Comparison of ENCODE assay signal across 8 mouse cellular contexts in the genomic region with DNA sequence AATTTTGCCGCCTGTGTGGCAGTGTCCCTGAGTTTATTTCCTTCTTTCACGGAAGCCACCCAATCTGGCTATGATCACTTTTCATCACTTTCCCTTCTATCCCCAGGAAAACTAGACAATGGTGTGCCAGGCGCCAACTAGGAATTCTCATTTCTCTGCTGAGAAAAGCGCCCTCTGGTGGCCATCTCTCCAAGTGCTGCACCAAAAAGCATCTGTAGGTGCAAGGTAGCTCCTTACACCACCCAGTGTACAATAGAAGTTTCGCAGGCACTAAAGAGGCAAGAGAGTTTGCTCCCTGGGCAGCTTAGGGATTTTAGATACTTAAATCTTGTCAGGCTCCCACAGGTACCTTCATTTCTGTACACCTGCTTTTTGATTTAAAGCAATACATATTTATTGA. TPM values are rescaled to one million over a fixed set of nuclear protein-coding genes. Genes with fewer than 3 reads are reported as not detected.
DNase-seq lines count a peak whose midpoint lies in the region; ATAC-seq and TF ChIP-seq lines count a peak whose summit lies in the region.

No protein-coding gene starts in this region.

- no peak for TF ChIP-seq POLR2A in embryonic fibroblast, embryonic 13.5 days (IDR thresholded peaks at IDR 0.05; ENCODE audit: low read depth, low read length)

- H3K4me2 ChIP-seq in heart, embryonic 15.5 days, result no peak overlapping the region
- no peak overlapping the region for H3K4me2 ChIP-seq in lung, postnatal 0 days (replicated peaks; ENCODE audit: low read depth, low read length)

- no peaks in the 10 kb centered on the region for H3K9me3 ChIP-seq in E14TG2a.4 (ENCODE audit: low read length)
- no peaks in the 10 kb centered on the region for H3K9me3 ChIP-seq in heart, embryonic 15.5 days (replicated peaks)
- H3K9me3 ChIP-seq in lung, postnatal 0 days (ENCODE audit: low read length), result no peaks in the 10 kb centered on the region

- H3K4me1 ChIP-seq in E14TG2a.4 (replicated peaks; ENCODE audit: low read depth, low read length), result peaks cover 53% of the 10 kb centered on the region
- H3K4me1 ChIP-seq in embryonic fibroblast, embryonic 13.5 days (ENCODE audit: control insufficient read depth, insufficient read depth, low read length), result peaks cover 18% of the 10 kb centered on the region; the same call in 1 of the 2 replicates
- H3K4me1 ChIP-seq in heart, embryonic 15.5 days (replicated peaks), result peaks cover 33% of the 10 kb centered on the region
- H3K4me1 ChIP-seq in lung, postnatal 0 days (ENCODE audit: insufficient read depth, low read depth, low read length), result peaks cover 6% of the 10 kb centered on the region; the same call in 1 of the 2 replicates

- H3K4me3 ChIP-seq in E14TG2a.4 (replicated peaks; ENCODE audit: low read length), result no peak overlapping the region
- H3K4me3 ChIP-seq in embryonic fibroblast, embryonic 13.5 days (ENCODE audit: insufficient read depth, low read length), result peak overlapping the region; percentile 94; the same call in 1 of the 2 replicates
- no peak overlapping the region for H3K4me3 ChIP-seq in heart, embryonic 15.5 days
- no peak overlapping the region for H3K4me3 ChIP-seq in lung, postnatal 0 days (ENCODE audit: low read depth, low read length)

- no peak for ATAC-seq in heart, embryonic 15.5 days (replicated peaks; ENCODE audit: insufficient number of reproducible peaks, insufficient read depth, low FRiP score, low read depth)
- ATAC-seq in lung, postnatal 0 days, result peak; percentile 10; the same call in 1 of the 2 replicates

- peaks cover 68% of the 10 kb centered on the region for H3K36me3 ChIP-seq in E14TG2a.4 (ENCODE audit: insufficient read depth, low read length)
- peaks cover 38% of the 10 kb centered on the region for H3K36me3 ChIP-seq in heart, embryonic 15.5 days
- H3K36me3 ChIP-seq in lung, postnatal 0 days (ENCODE audit: insufficient read depth, low read length), result peaks cover 16% of the 10 kb centered on the region

- 6% methylated on average over 5 of the region's 5 CpGs for WGBS in heart, embryonic 15.5 days
- 7% methylated on average over 5 of the region's 5 CpGs for WGBS in lung, postnatal 0 days

- no peak overlapping the region for H3K9ac ChIP-seq in heart, embryonic 15.5 days
- no peak overlapping the region for H3K9ac ChIP-seq in lung, postnatal 0 days (replicated peaks; ENCODE audit: low read depth)

- TF ChIP-seq CTCF in E14TG2a.4 (conservative IDR thresholded peaks at IDR 0.05; ENCODE audit: low read length), result peak; percentile 99
- peak; percentile 64; the same call in 1 of the 2 replicates for TF ChIP-seq CTCF in embryonic fibroblast, embryonic 13.5 days (IDR thresholded peaks at IDR 0.05; ENCODE audit: borderline replicate concordance, insufficient read depth, low read length)
- peak; percentile 98 for TF ChIP-seq CTCF in lung, postnatal 0 days (IDR thresholded peaks at IDR 0.05)

- TF ChIP-seq EP300 in lung, postnatal 0 days (IDR thresholded peaks at IDR 0.05), result no peak; the same call in 1 of the 2 replicates

- peaks cover 15% of the 10 kb centered on the region for H3K27me3 ChIP-seq in E14TG2a.4 (ENCODE audit: insufficient read depth, low read length)
- no peaks in the 10 kb centered on the region for H3K27me3 ChIP-seq in heart, embryonic 15.5 days
- H3K27me3 ChIP-seq in lung, postnatal 0 days (replicated peaks; ENCODE audit: insufficient read depth, low read length), result no peaks in the 10 kb centered on the region

- peak; percentile 96 for DNase-seq in brain, adult 2 months (ENCODE audit: low read depth, low spot score)
- peak; percentile 82 to 96 for DNase-seq in layer of hippocampus, adult 18-20 months (ENCODE audit: low spot score in 2 of 2)
- peak; percentile 91 for DNase-seq in lung, postnatal 0 days (ENCODE audit: low spot score)
- peak; percentile 76 for DNase-seq in retina, adult 2 months (ENCODE audit: low read depth, low spot score)
- DNase-seq in thymus, postnatal 25 days, result peak; percentile 83

- H3K27ac ChIP-seq in embryonic fibroblast, embryonic 13.5 days (ENCODE audit: insufficient read depth, low read length), result peak overlapping the region; percentile 1; the same call in 1 of the 2 replicates
- peak overlapping the region; percentile 27 for H3K27ac ChIP-seq in heart, embryonic 15.5 days
- H3K27ac ChIP-seq in lung, postnatal 0 days (ENCODE audit: low read length), result no peak overlapping the region

RNA-seq across cellular contexts. Expression of a gene that starts 9.5 kb away (rescaled TPM):
- 5.5 and 7.7 TPM in 2 replicates for polyA plus RNA-seq in embryonic fibroblast, embryonic 13.5 days (2011; ENCODE audit: insufficient read length, low read depth, missing spikeins)
- polyA plus RNA-seq in heart, embryonic 15.5 days (2015; fragmentation: Nextera tagmentation; extraction: Ambion mirVana), result 10.5 and 11.8 TPM in 2 replicates
- 1 to 10 TPM; 7.1 to 8.1 TPM for total RNA-seq in layer of hippocampus, adult 18-20 months (2021)
- polyA plus RNA-seq in lung, postnatal 0 days (2015; fragmentation: Nextera tagmentation; extraction: Ambion mirVana), result 13.2 and 16.7 TPM in 2 replicates

RNA-seq across cellular contexts. Expression of a gene that starts 10.6 kb away (rescaled TPM):
- polyA plus RNA-seq in embryonic fibroblast, embryonic 13.5 days (2011; ENCODE audit: insufficient read length, low read depth, missing spikeins), result 80.5 and 91.4 TPM in 2 replicates
- polyA plus RNA-seq in heart, embryonic 15.5 days (2015; fragmentation: Nextera tagmentation; extraction: Ambion mirVana), result 208 and 212 TPM in 2 replicates
- total RNA-seq in layer of hippocampus, adult 18-20 months (2021), result 10 to 100 TPM; 94.9 to 98.7 TPM
- 228 and 243 TPM in 2 replicates for polyA plus RNA-seq in lung, postnatal 0 days (2015; fragmentation: Nextera tagmentation; extraction: Ambion mirVana)

RNA-seq across cellular contexts. Expression of a gene that starts 12.4 kb away (rescaled TPM):
- polyA plus RNA-seq in embryonic fibroblast, embryonic 13.5 days (2011; ENCODE audit: insufficient read length, low read depth, missing spikeins), result 686 and 779 TPM in 2 replicates
- polyA plus RNA-seq in heart, embryonic 15.5 days (2015; fragmentation: Nextera tagmentation; extraction: Ambion mirVana), result 420 and 427 TPM in 2 replicates
- total RNA-seq in layer of hippocampus, adult 18-20 months (2021), result 10 to 100 TPM; 74.2 to 79.4 TPM
- 761 and 764 TPM in 2 replicates for polyA plus RNA-seq in lung, postnatal 0 days (2015; fragmentation: Nextera tagmentation; extraction: Ambion mirVana)

RNA-seq across cellular contexts. Expression of a gene that starts 20.4 kb away (rescaled TPM):
- 16.9 and 22.1 TPM in 2 replicates for polyA plus RNA-seq in embryonic fibroblast, embryonic 13.5 days (2011; ENCODE audit: insufficient read length, low read depth, missing spikeins)
- polyA plus RNA-seq in heart, embryonic 15.5 days (2015; fragmentation: Nextera tagmentation; extraction: Ambion mirVana), result 7.0 and 8.1 TPM in 2 replicates
- total RNA-seq in layer of hippocampus, adult 18-20 months (2021), result 10 to 100 TPM; 29.7 to 30.0 TPM
- polyA plus RNA-seq in lung, postnatal 0 days (2015; fragmentation: Nextera tagmentation; extraction: Ambion mirVana), result 14.6 and 20.7 TPM in 2 replicates

RNA-seq across cellular contexts. Expression of a gene that starts 21.7 kb away (rescaled TPM):
- 16.3 and 19.4 TPM in 2 replicates for polyA plus RNA-seq in embryonic fibroblast, embryonic 13.5 days (2011; ENCODE audit: insufficient read length, low read depth, missing spikeins)
- 2.8 and 2.9 TPM in 2 replicates for polyA plus RNA-seq in heart, embryonic 15.5 days (2015; fragmentation: Nextera tagmentation; extraction: Ambion mirVana)
- total RNA-seq in layer of hippocampus, adult 18-20 months (2021), result 10 to 100 TPM; 18.2 to 18.9 TPM
- 1.6 and 2.1 TPM in 2 replicates for polyA plus RNA-seq in lung, postnatal 0 days (2015; fragmentation: Nextera tagmentation; extraction: Ambion mirVana)
